Mouse (Mus musculus): ENCODE results near the gene Ppif. TPM values are rescaled to one million over a fixed set of nuclear protein-coding genes. Genes with fewer than 3 reads are reported as not detected.
A peak's percentile ranks its signal among the peaks of the same experiment; 100 is the strongest.

Gene Ppif
- total RNA-seq (2021) = 10 to 100 TPM; 26.8 to 30.1 TPM
- long read RNA-seq, transcript Ppif-201 (6 exons, 1,549 nt) = major isoform, 31 of 37 reads
- long read RNA-seq, partial matches to known transcripts = 4 of 37 reads
- long read RNA-seq, other reads (novel, unspliced or antisense) = 1 of 37 reads

DNA sequence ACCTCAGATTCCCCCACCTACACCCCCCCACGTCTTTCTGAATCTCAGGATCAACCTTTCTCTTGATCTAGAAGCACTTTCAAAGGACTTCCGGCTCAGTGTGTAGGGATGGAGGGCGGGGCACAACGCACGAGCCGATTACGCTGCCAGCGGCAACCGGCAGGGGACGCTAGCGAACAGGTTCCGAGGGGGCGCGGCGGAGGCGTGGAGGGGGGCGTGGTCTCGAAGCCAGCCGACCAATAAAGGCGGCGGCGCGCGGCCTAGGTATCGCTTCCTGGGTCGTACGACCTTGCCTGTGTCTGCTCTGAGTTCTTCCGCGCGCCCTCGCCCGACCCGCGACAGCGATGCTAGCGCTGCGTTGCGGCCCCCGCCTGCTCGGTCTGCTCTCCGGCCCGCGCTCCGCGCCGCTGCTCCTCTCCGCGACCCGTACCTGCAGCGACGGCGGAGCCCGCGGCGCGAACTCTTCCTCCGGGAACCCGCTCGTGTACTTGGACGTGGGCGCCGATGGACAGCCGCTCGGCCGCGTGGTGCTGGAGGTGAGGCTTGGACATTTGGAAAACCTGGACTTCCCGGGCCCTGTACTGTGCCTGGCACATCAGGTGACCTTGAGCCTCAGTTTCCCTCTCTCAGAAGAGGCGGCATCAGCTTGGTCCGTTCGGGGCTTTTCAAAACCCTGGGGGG is at the start of gene Ppif:
TSS of gene Ppif (plus strand) at position 267 of the 681 bp plus-strand sequence.
- peak; percentile 91 to 98 for DNase-seq (ENCODE audit: low spot score in 2 of 2)

DNA sequence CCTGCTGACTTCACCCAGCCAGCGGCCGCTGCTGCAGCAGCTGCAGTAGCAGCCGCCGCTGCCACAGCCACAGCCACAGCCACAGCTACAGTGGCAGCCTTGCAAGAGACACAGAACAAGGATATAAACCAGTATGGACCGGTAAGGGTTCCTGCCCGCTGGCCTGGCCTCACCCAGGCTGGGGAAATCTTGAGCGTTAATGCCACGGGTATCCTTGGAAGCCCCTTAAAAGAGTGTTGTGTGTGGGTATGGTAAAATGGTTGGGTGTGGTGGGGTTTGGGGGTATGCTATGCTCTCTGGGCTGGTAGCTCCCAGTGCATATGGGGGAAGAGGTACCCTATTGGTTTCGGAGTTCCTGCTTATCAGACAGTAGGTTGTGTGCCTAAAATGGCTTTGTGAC is 48.2 kb upstream of the Ppif start:
- no peak for DNase-seq (ENCODE audit: low spot score in 2 of 2)

DNA sequence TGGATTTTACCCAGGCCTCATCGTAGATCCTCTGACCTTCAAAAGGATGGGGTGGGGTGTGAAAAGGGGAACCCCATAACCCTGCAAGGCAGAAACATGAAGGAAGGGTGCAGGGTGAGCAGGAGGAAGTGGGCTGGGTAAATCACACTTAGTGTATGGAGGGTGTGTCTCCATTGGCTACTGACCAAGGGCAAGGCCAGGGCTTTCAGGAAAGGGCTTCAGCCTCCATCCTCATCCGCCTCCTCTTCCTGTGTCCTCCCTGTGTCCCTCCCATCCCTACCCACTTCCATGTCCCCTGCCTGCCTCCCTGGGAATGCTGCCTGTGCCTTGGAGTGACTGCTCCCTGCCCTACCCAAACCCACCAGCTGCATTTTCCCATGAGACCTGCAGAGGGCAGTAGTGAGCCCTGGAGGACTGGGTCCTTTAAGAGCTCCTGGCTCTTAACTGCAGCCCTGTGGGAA is 47.8 kb upstream of the Ppif start:
- peak in 1 of 2 experiments; percentile 75 for DNase-seq (ENCODE audit: low spot score in 2 of 2)

DNA sequence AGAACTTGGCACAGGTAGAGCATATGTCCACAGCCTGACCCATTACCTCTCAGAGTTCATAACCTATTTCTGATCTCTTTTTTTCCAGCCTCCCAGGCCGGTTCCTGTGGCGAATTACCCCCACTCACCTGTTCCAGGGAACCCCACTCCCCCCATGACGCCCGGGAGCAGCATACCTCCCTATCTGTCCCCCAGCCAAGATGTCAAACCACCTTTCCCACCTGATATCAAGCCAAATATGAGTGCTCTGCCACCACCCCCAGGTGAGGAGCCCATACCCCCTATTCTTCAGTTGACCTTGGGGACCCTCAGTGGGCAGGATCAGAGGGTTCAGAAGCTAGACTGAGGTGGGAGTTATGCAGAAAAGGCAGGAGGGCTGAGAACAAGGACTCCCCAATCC is 42.8 kb upstream of the Ppif start:
- DNase-seq (ENCODE audit: low spot score in 2 of 2) = no peak

DNA sequence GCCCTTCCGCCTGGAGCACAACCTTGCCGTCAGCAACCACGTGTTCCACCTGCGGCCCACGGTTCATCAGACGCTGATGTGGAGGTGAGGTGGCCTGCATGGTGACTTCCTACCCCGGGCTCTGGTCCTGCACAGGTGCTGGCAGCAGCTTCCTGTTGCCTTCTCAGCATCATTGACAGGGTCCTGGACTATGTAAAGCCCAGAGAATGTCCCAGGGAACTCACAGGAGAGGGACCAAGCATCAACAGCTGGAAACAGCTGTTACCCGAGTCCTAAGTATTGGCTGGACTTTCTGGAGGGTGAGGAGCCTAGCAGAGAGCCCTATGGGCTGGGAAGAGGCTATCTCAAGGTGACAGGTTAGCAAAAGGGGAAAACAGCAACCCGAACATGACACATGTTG is 42.0 kb upstream of the Ppif start:
- DNase-seq (ENCODE audit: low spot score in 2 of 2) = no peak

DNA sequence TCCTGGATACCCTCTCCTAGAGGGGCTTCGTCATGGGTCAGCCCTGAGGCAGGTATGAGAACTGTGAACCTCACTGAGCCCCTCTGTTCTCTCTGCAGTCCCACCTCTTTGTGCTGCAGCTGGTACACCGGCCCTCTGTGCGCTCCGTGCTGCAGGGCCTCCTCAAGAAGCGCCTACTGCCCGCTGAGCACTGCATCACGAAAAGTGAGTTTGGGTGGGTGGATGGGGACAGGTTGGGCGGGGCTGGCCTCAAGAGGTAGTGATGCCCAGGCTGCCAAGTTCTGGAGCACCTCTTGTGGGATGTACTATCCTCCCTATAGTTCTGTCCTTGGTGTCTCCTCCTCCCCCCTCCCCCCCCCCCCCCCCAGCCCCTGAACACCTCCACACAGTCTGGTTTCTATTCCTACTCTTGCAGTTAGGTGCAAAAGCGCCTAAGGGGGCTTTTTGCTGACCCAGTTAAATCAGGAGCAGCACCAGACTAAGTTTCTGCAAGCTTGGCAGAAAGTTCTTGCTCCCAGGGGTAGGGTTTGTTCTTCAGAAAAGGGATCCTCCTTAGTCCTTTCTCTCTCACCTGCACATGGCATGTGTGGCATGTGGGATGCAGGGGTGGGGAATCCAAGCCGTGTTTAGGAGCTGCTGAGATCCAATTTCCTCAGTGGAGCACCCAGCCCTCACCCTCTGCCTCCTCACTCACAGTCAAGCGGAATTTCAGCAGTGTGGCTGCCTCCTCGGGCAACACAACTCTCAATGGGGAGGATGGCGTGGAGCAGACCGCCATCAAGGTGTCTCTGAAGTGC is 39.4 kb upstream of the Ppif start:
- no peak for DNase-seq (ENCODE audit: low spot score in 2 of 2)

DNA sequence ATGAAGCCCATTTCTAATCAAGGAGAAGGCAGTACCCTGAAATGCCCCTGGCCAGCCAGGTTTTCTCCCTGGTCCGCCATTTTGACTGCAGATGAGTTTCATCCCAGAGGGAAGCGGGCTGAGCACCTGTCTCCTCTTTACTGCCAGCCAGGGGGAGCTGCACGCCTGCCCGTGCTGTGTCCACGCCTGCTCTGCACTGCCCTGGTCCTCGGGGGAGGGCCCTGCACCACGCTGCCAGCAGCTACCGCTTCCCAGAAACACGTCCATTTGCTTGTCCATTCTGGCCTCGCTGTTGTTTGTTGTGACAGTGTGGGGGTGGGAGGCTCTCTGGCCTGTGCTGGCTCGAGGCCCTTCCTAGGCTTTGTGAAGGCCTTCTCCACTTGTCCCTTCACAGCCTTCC is 33.3 kb upstream of the Ppif start:
- no peak for DNase-seq (ENCODE audit: low spot score in 2 of 2)

DNA sequence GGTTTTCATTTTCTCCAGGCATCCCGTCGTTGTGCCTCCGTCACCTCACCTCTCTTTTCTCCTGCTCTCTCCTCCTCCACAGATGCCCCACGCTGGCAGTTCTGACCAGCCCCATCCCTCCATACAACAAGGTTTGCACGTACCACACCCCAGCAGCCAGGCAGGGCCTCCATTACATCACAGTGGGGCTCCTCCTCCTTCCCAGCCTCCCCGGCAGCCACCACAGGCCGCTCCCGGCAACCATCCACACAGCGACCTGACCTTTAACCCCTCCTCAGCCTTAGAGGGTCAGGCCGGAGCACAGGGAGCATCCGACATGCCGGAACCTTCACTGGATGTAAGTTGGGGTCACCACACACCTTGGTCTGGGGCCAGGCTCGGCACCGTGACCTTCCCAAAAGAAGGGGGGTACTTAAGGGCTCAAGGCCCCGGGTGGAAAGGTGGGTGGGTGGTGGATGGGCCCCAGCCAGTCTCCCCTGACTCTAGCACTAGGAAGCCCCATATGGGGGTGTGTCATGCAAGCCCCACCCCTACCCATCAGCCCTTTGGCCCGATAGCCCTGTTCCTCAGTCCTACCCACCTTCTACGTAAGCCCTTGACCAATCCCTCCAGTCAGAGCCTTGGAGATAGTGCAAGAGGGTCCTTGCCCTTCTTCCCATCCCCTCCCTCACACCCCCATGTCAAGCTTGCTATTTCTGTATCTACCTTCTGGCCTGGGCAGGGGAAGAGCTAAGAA is 32.6 kb upstream of the Ppif start:
- no peak for DNase-seq (ENCODE audit: low spot score in 2 of 2)

DNA sequence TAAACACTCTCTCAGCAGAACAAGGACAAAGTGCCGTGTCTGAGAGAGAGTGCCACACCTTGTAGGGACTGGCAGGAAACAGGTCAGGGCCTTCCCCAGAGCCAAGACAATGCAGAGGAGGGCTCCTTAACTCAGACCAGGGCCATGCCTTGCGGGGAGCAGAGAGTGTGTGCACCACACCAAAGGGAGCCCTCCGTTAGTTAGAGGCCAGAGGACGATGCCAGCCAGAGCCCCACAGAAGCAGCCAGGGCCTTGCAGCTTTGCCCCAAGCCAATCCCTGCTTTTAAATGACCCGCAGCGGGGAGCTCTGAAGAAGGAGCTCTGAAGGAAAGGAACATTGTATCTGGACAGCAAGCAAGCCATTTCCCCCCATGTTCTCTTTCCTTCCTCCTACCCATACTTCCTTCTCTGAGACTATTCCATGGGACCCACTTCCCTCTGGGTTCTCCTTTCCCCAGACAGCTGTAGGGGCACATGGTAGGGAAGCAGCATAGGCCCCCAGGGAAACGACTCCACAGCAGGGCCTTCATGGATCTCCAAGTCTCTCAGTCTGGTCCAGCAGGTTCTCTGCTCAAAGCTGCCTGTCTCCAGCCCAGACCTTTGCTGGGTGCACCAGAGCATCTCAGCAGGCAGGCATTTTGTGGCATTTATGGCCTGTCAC is 30.2 kb upstream of the Ppif start:
- DNase-seq (ENCODE audit: low spot score in 2 of 2) = no peak

DNA sequence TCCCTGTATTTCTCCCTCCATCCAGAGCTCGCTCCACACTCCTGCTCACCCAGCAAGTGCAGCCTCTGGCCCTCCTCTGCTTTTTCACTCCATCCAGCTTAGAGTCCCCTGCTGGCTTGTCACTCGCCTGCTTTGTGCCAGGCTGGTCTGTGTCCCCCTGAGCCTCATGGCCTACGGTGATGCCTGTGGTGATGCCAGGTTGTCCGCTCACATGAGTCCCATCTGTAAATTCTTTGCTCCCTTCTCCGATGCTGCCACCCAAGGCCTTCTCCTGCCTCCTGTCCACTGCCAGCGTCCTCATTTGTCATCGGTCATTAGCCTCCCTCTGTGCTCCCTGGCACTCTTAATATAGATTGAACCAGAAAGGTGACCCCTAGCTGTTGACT is 29.7 kb upstream of the Ppif start:
- DNase-seq (ENCODE audit: low spot score in 2 of 2) = no peak

DNA sequence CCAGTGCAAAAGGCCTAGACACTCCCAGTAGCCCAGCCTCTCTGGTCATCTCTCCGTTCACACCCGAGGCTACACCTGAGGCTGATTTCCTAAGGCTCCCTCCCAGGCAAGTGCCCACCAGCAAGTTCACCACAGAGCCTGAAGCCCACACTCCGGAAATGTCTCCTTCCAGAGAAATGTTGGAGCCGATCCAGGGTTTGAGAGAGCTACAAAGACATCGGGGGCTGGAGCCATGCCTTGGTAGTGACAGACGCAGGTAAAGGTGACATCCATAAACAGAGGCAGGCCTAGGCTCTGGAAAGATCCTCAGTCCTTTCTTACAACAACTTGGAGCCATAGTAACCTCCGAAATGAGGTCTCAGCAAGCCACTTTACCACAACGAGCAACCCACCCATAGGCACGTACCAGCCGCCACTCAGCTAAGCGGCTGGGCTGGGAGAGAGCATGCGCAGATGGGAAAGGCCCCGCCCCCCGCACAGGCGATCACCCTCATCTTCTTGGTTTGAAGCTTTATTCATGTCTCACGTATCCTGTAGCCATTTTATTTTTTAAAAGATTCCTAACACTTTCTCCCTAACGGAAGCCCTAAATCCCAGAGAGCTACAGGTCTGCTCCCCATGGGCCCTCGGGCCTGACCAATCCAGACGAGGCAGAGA is 28.5 kb upstream of the Ppif start:
- DNase-seq (ENCODE audit: low spot score in 2 of 2) = peak in 1 of 2 experiments; percentile 68

DNA sequence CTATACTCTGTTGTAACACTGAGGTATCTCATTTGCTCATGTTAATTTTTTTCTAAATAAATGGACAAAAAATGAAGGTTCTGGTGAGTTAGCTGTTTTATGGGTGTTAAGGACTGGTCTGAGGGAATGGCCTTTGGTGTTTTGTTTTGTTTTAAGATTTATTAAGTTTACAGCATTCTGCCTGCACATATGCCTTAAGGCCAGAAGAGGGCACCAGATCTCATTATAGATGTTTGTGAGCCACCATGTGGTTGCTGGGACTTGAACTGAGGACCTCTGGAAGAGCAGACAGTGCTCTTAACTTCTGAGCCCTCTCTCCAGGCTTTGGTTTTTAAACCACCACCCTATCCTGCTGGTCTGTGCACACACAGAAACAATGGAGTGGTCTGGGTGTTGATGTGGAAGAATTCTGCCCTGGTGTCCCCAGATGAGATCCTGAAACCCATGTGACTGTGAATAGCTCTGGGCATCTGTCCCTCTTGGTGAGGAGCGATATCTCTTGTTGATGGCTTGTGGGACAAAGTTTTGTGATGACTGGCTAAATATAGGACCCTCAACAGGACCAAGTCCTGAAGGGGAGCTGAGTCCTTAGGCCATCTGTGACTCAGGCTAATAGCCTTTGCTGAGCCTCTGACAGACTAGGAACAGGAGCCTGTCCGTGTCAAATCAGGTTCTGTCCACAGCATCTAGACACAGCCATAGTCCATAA is 27.1 kb upstream of the Ppif start:
- DNase-seq (ENCODE audit: low spot score in 2 of 2) = no peak

DNA sequence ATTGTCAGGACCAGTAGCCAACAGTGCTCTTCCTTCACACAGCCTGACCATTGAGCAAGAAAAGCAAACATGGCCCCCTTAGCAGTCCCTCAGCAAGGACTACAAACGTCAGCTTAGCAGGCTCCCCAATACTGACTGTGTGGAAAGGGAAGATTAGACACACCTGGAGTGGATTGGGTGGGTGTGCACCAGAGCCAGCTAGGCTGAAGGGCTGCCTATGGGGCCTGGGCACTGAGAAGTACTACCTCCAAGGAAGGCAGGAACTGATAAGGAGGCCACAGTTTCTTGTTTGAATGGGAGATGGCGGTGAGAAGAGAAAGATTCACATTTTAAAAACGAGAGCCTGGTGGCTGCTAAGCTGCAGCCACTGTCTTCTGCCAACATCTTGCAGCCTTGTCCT is 26.4 kb upstream of the Ppif start:
- no peak for DNase-seq (ENCODE audit: low spot score in 2 of 2)

DNA sequence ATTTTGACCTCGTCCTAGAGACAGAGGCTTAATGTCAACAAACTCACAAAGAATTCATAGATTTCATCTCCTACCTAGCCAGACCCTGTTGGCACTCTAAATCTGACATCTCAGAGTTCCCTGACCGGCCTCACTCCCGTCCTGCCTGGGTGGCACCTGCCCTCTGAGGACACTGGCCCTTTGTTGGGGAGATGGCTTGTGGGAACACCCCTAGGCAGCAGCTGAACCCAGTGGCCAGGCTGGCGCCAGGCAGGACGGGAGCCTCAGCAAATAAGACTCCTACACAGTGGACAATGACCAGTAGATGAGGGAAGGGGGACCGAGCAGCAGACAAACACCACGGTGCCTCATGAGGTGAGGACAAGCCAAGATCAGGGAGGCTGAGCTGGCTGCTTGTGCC is 14.3 kb upstream of the Ppif start:
- DNase-seq (ENCODE audit: low spot score in 2 of 2) = no peak

DNA sequence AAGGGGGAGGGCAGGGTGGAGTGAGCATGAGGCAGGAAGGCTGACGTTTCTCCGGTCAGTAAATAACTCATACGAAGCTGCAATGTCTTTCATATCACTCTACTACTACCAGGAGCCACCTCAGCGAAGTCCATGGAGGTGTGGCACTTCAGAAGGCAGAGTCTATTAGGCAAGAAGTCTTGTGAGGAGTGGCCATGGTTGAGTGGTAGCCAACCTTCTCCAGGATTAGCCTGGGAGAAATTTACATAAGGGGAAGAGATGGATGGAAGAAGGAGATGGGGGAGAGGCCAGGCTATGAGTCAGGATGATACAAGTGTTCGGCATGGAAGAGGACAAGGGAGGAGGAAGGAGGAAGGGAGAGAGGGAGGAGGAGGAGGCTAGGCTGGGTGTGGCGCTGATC is 11.9 kb upstream of the Ppif start:
- DNase-seq (ENCODE audit: low spot score in 2 of 2) = no peak

DNA sequence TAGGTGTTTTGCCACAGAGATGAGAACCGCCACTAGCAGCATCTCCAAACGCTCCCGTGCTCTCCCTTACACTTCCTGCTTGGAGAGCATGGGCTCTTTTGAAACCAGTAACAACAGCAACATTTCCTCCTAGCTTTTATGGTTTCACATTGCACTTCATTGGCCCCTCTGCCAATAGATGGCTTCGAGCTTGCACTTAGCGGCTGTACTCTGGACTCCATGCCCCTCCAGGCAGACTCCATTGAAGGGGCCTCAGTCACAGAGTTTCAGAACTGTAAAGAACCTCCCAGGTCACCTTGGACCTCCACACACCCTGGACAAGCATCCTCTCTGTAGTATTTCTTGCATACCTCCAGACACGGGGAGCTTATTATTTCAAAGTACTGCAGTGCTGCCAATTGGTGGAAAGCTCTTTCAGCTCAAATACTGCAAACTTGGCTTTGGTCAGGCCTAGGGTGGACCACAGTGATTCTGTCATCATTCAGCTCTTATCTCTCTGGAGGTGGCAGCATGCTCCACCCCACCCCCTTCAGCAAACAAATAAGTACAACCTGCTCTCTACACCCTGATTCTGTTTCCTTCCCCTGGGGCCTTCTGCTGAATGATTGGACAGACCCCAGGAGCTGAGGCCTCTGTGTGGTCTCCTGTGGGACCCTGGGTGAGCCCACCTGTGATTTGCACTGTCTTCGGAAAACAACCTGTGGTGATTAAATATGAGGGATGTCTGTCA is 7.6 kb upstream of the Ppif start:
- no peak for DNase-seq (ENCODE audit: low spot score in 2 of 2)

DNA sequence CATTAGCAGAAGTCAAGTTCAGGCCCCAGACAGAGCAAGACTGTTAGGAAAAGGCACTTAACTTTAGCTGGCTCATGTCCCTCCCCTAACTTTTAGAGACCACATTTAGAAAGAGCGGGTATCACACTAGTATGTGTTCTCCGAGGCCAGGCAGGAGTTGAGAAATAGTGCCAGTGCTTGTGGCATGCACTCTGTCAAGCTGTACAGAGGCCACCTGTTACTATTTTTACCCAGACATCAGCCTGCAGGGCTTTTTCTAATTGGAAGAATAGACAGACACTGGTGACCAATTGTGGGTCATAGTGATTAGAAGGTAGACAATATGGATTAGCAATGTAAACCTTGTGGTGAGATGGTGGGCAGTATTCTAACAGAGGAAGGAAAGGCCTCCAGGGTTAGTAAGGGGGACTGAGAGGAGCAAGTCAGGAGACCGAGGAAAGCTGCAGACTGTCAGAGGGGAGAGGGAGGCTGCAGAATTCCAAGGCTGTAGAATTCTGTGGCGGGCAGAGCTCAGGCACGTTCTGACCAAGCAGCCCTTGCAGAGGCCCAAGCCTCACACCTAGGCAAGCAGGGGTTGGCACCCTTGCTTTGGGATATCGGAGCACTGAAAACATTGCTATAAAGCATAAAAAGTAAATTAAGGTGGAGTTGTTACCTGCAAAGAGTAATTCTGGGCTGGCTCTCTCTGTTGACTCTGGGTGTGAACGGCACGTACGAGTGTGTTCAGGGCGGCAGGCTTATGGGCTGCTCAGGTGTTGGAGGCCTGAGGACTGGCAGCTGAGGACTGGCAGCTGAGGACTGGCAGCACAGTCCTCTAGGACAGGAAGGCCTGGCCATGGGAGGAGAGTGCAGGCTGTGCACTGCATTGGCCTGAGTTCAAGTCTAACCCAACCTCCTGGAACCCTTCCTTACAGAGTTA is 6.7 kb upstream of the Ppif start:
- no peak for DNase-seq (ENCODE audit: low spot score in 2 of 2)

DNA sequence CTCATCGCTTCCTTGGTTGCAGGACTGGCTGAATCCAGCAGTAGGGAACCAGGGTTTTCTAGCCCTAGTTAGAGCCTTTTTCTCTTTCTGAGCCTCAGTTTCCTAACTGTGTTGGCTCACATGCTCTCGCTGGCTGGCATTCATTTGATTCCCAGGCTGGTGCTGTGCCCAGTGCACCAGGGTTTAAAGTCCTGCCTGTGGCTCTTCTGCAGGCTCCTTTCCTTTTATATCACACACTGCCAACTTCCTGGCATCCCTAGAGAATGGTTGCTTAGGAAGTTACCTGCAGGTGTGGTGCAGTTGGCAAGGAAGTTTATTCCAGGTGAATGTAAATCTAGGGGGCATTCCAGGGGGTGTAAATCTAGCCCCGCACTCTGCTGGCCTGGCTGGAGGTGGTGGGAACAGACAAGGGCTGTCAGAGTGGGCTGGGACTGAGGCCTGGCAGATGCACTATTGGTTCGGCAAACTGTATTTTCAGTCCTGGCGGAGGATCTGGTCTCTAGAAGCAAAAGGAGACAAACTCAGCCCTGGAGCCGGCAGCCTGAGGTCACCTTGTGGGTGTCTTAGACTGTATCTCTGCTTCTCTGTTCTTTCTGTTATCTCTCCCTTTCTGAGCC is 575 bp upstream of the Ppif start:
- DNase-seq (ENCODE audit: low spot score in 2 of 2) = no peak

All from layer of hippocampus, adult 18-20 months (tissue).